Mouse (Mus musculus) retina, postnatal 7 days (tissue): Measurements from ENCODE around the gene Sst.

Experiments
- DNase-seq: peaks from one replicate; pipeline ENCODE4 v3.0.0-alpha.2; 2012; ENCODE audit warnings: low read depth, low spot score

The Sst gene

DNA sequence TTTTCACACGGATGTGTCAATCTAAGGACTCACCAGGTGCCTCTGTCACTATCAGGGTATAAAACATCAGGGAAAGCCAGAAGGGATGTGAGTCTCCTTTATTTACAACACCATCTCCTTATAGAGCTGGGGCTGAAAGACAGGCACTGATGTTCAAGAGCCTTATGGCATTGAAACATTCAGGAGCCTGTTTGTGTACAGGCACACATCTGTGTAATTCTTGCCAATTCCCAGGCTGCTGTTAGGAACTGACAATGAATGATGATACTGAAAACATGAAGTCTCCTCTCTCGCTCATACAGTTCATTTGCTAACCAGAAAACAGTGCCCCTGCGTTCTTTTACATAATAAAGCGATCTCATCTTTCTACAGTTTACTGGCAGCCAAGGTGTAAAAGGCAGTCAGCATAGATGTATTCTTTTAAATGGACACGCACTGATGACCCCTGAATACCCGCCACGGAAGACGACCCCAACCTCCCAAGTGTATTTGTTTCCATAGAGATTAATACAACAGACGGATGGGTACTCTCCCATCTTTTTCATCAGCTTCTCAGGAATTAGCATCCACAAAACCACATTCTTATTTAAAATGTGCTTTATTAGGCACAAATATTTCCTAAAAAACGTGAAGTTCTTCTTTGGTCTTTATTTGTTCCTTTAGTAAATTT, 2.7 kb downstream of the Sst start:
- DNase-seq, result no peak

DNA sequence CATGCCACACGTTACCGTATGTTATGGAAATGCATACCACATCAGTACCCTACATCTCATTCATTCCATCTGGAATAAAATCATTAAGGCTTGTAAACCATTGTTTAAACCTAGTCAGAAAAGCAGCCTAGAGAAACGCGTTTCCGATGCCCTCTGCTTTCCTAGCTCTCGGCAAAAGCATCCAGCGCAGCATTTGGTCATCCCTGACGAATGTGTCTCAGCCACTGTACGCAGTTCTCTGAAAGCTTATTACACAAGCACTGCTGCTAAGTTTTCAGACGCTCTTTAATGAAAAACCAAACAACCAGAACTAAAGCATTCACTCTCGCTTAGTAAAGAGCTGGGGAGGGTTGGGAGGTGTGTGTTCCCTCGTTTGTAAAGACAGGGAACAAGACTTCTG, 5.7 kb downstream of the Sst start:
- no peak for DNase-seq

DNA sequence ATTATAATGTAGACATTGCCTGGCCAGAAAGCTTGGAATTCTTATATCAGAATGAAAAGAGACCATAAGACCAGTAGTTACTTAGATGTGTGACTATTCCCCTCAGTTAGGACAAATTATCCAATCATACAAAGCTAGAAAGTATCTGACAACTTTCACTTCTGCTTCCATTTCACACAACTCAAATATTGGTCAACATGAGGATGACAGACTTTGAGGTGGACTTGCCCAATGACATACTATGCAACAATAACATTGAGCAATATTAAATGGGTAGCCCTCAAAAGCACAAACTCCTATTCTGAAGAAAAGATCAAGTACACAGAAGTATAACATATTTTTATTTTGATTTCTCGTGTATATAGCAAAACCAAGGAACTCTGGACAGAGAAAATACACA, 35.5 kb downstream of the Sst start:
- DNase-seq, result no peak

DNA sequence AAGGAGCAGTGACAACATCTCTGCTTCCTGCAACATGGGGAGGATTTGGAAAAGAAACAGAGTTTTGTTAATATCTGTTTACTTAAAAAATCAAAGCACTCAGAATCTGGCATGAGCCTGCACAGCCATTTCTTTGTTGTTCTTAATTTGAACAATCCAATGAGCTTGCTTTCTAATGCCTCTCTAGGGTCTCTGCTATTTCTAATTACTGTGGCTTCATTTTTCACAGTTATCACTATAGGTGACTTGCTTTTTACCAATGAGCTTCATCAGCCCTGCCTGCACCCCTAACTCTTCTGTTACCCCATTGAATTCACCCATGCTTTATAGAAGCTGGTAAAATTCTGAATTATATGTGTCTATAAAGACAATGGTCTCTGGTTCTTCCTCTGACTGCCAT, 41.0 kb downstream of the Sst start:
- no peak for DNase-seq

DNA sequence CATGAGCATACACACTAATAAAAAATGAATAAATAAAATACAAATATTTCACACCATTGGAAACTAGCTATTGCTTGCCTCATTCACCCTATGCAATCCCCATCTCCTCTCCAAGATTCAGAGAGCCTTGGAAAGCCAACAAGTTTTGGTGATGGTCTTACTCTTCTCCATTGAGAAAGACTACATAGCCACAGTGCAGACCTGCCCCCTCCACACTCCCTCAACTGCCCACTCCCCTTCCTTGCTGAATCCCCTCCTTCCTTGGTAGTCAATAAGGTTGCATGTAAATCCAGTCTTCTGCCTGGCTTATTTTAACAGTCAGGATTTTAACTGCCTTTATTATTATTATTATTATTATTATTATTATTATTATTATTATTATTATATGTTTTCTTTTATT, 41.6 kb downstream of the Sst start:
- no peak for DNase-seq

DNA sequence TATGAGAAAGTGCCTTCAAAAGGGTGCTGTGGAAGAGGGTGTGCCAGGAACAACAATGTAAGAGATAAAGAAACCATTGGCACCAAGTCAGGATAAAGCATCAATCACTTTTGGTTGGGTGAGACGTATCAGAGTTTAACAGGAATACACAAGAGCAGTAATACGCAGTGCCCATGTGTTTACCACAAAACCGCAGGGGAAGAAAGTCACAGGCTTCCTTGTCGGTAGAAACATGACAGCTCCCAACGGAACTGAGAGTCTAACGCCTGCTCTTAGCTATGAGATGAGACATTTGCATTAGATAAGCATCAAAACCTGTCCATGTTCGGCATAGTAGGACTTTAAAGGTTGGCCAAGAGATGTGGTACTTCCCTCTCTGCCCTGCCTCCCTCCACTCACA, 46.1 kb downstream of the Sst start:
- no peak for DNase-seq

DNA sequence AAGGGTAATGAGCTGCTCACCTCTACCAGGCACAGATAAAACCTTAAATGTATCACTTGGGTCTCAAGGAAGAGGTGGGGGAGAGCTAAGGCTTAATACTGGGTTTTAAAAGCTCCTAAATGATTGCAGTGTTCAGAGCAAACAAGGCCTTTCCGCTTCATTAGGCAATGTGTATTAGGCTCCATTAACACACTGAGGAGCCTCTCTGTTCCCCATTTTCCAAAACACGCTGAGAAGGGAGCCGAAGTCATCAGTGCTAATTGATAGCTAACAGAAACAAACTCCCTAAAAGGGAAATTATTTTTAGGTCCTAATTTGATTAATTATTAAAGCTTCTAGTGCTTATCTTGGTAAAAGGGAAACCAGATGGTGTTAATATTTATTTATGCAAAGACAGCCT, 48.1 kb downstream of the Sst start:
- no peak for DNase-seq
